Mouse (Mus musculus): ENCODE data around the gene Sspn. TPM values are rescaled to one million over a fixed set of nuclear protein-coding genes. Genes with fewer than 3 reads are reported as not detected.

The Sspn gene
- polyA plus RNA-seq, 1 experiment, result 0.34 TPM

DNA sequence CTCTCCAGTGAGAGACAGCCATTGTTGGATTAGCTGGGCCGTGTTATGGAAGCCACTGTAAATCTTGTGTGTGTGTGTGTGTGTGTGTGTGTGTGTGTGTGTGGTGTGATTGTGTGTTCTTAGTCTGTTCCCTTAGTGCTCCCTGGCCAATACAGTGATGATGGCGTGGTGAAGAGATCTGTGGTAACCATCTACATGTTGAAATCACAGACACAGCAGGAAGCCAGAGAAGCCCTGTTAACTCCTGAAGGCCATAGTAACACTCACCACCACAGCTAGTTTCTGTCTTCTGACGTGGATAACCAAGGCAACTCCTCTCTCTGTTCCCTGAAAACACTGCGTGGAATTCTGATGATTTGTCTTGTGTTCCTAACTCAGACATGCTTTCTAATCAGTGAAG is 40.7 kb downstream of the Sspn start:
- H3K9me3 ChIP-seq (replicated peaks; ENCODE audit: control insufficient read depth, insufficient read depth, low read length, poor library complexity, severe bottlenecking), result 0 out of 2 replicates have a peak, but pooled peaks cover 3% of the 10 kb centered on the region
- H3K27me3 ChIP-seq (ENCODE audit: control insufficient read depth, insufficient read depth, low read length, poor library complexity, severe bottlenecking), result no peaks in the 10 kb centered on the region
- H3K4me1 ChIP-seq (ENCODE audit: control insufficient read depth, insufficient read depth, low read length), result no peaks in the 10 kb centered on the region
- H3K27ac ChIP-seq (ENCODE audit: insufficient read depth, low read length), result no peak overlapping the region
- no peak overlapping the region for H3K9ac ChIP-seq (ENCODE audit: low read depth, poor library complexity, severe bottlenecking)
- TF ChIP-seq CTCF (IDR thresholded peaks at IDR 0.05; ENCODE audit: low read depth, low read length) (no peak), EP300 (IDR thresholded peaks at IDR 0.05; ENCODE audit: insufficient read depth, low read depth, low read length) (no peak), POLR2A (IDR thresholded peaks at IDR 0.05; ENCODE audit: insufficient read depth, low read length) (no peak)
- H3K4me3 ChIP-seq (ENCODE audit: low read depth, low read length), result no peak overlapping the region
- no peaks in the 10 kb centered on the region for H3K36me3 ChIP-seq (ENCODE audit: control insufficient read depth, insufficient read depth, low read length, poor library complexity, severe bottlenecking)

DNA sequence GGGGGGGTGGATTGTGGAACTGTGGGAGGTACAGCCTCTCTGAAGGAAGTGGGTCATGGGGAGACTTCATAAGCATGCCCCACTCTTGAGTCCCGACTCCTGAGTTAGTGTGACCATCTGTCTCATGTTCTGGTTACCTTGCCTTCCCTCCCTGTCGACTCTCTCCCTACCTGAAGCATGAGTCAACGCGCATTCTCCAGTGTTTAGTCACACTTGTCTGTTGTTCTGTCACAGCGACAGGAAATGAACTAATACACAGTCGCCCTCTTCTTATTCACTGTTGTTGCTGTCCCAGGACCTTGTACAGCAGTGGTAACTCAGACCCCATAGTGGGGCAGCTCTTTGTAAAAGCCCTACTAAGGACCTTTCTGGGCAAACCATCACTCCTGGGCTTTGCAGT is 41.4 kb downstream of the Sspn start:
- Histone ChIP-seq H3K27me3 (ENCODE audit: control insufficient read depth, insufficient read depth, low read length, poor library complexity, severe bottlenecking) (no peaks in the 10 kb centered on the region), H3K4me3 (ENCODE audit: low read depth, low read length) (no peak overlapping the region), H3K4me1 (ENCODE audit: control insufficient read depth, insufficient read depth, low read length) (no peaks in the 10 kb centered on the region), H3K9ac (ENCODE audit: low read depth, poor library complexity, severe bottlenecking) (no peak overlapping the region), H3K9me3 (replicated peaks; ENCODE audit: control insufficient read depth, insufficient read depth, low read length, poor library complexity, severe bottlenecking) (0 out of 2 replicates have a peak, but pooled peaks cover 3% of the 10 kb centered on the region), H3K27ac (ENCODE audit: insufficient read depth, low read length) (no peak overlapping the region), H3K36me3 (ENCODE audit: control insufficient read depth, insufficient read depth, low read length, poor library complexity, severe bottlenecking) (no peaks in the 10 kb centered on the region)
- TF ChIP-seq EP300 (IDR thresholded peaks at IDR 0.05; ENCODE audit: insufficient read depth, low read depth, low read length) (no peak), CTCF (IDR thresholded peaks at IDR 0.05; ENCODE audit: low read depth, low read length) (no peak), POLR2A (IDR thresholded peaks at IDR 0.05; ENCODE audit: insufficient read depth, low read length) (no peak)

- Histone ChIP-seq H3K27ac (ENCODE audit: insufficient read depth, low read length) (no peak overlapping the region), H3K27me3 (ENCODE audit: control insufficient read depth, insufficient read depth, low read length, poor library complexity, severe bottlenecking) (no peaks in the 10 kb centered on the region), H3K9ac (ENCODE audit: low read depth, poor library complexity, severe bottlenecking) (no peak overlapping the region), H3K4me1 (ENCODE audit: control insufficient read depth, insufficient read depth, low read length) (no peaks in the 10 kb centered on the region), H3K4me3 (ENCODE audit: low read depth, low read length) (no peak overlapping the region), H3K9me3 (replicated peaks; ENCODE audit: control insufficient read depth, insufficient read depth, low read length, poor library complexity, severe bottlenecking) (0 out of 2 replicates have a peak, but pooled peaks cover 3% of the 10 kb centered on the region), H3K36me3 (ENCODE audit: control insufficient read depth, insufficient read depth, low read length, poor library complexity, severe bottlenecking) (no peaks in the 10 kb centered on the region)
- TF ChIP-seq POLR2A (IDR thresholded peaks at IDR 0.05; ENCODE audit: insufficient read depth, low read length) (no peak), CTCF (IDR thresholded peaks at IDR 0.05; ENCODE audit: low read depth, low read length) (no peak), EP300 (IDR thresholded peaks at IDR 0.05; ENCODE audit: insufficient read depth, low read depth, low read length) (no peak)
These were observed 41.9 kb downstream of the Sspn start for GRCm38 (mm10) chr6:145973356-145973755.

- Histone ChIP-seq H3K9ac (ENCODE audit: low read depth, poor library complexity, severe bottlenecking) (no peak overlapping the region), H3K36me3 (ENCODE audit: control insufficient read depth, insufficient read depth, low read length, poor library complexity, severe bottlenecking) (no peaks in the 10 kb centered on the region), H3K9me3 (replicated peaks; ENCODE audit: control insufficient read depth, insufficient read depth, low read length, poor library complexity, severe bottlenecking) (no peaks in the 10 kb centered on the region), H3K4me1 (ENCODE audit: control insufficient read depth, insufficient read depth, low read length) (no peaks in the 10 kb centered on the region), H3K27ac (ENCODE audit: insufficient read depth, low read length) (no peak overlapping the region), H3K27me3 (ENCODE audit: control insufficient read depth, insufficient read depth, low read length, poor library complexity, severe bottlenecking) (no peaks in the 10 kb centered on the region), H3K4me3 (ENCODE audit: low read depth, low read length) (no peak overlapping the region)
- TF ChIP-seq CTCF (IDR thresholded peaks at IDR 0.05; ENCODE audit: low read depth, low read length), result no peak
- TF ChIP-seq EP300 (IDR thresholded peaks at IDR 0.05; ENCODE audit: insufficient read depth, low read depth, low read length), result no peak
- no peak for TF ChIP-seq POLR2A (IDR thresholded peaks at IDR 0.05; ENCODE audit: insufficient read depth, low read length)
These were observed 43.3 kb downstream of the Sspn start for GRCm38 (mm10) chr6:145974766-145975165.

GRCm38 (mm10) chr6:145977344-145977743 is 45.9 kb downstream of the Sspn start:
- H3K4me3 ChIP-seq (ENCODE audit: low read depth, low read length), result no peak overlapping the region
- H3K4me1 ChIP-seq (ENCODE audit: control insufficient read depth, insufficient read depth, low read length), result no peaks in the 10 kb centered on the region
- H3K9me3 ChIP-seq (replicated peaks; ENCODE audit: control insufficient read depth, insufficient read depth, low read length, poor library complexity, severe bottlenecking), result no peaks in the 10 kb centered on the region
- 0 out of 2 replicates have a peak, but pooled peaks cover 1% of the 10 kb centered on the region for H3K27me3 ChIP-seq (ENCODE audit: control insufficient read depth, insufficient read depth, low read length, poor library complexity, severe bottlenecking)
- no peaks in the 10 kb centered on the region for H3K36me3 ChIP-seq (ENCODE audit: control insufficient read depth, insufficient read depth, low read length, poor library complexity, severe bottlenecking)
- no peak overlapping the region for H3K9ac ChIP-seq (ENCODE audit: low read depth, poor library complexity, severe bottlenecking)
- no peak for TF ChIP-seq EP300 (IDR thresholded peaks at IDR 0.05; ENCODE audit: insufficient read depth, low read depth, low read length)
- no peak for TF ChIP-seq POLR2A (IDR thresholded peaks at IDR 0.05; ENCODE audit: insufficient read depth, low read length)
- TF ChIP-seq CTCF (IDR thresholded peaks at IDR 0.05; ENCODE audit: low read depth, low read length), result no peak
- H3K27ac ChIP-seq (ENCODE audit: insufficient read depth, low read length), result no peak overlapping the region

DNA sequence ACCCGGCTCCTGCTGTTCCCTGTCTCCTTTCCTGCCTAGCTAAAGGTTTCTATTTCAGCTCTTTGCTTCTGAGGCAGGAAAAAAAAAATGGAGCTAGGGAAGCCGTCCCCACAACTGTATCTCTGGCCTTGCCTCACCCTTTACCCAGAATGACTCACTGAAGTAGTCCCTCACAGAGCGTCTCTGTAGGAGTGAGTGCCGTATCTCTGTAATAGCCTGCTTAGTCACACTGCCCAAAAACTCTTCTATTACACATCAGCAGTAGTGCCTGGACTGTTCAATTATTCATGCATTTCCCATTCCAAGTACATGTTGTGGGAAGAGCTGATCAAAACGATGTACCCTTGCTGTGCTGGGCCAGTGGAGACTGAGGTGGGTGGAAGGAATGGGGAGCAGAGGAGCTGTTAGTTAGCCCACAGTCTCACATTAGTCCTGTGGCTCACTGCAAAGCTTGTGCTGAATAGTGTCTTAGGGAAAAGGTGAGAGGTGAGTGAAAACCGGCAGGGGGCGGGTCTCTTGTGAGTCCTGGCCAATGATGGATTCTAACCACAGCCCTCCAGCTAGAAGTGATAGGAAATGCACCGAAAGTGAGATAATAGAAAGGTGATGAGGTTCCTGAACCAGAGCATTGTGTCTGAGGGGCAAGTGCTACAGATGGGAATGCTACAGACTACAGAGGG is 46.5 kb downstream of the Sspn start:
- H3K9ac ChIP-seq (ENCODE audit: low read depth, poor library complexity, severe bottlenecking), result no peak overlapping the region
- no peak overlapping the region for H3K27ac ChIP-seq (ENCODE audit: insufficient read depth, low read length)
- no peak overlapping the region for H3K4me3 ChIP-seq (ENCODE audit: low read depth, low read length)
- H3K4me1 ChIP-seq (ENCODE audit: control insufficient read depth, insufficient read depth, low read length), result no peaks in the 10 kb centered on the region
- no peaks in the 10 kb centered on the region for H3K9me3 ChIP-seq (replicated peaks; ENCODE audit: control insufficient read depth, insufficient read depth, low read length, poor library complexity, severe bottlenecking)
- H3K36me3 ChIP-seq (ENCODE audit: control insufficient read depth, insufficient read depth, low read length, poor library complexity, severe bottlenecking), result no peaks in the 10 kb centered on the region
- TF ChIP-seq CTCF (IDR thresholded peaks at IDR 0.05; ENCODE audit: low read depth, low read length) (no peak), POLR2A (IDR thresholded peaks at IDR 0.05; ENCODE audit: insufficient read depth, low read length) (no peak), EP300 (IDR thresholded peaks at IDR 0.05; ENCODE audit: insufficient read depth, low read depth, low read length) (no peak)
- 0 out of 2 replicates have a peak, but pooled peaks cover 1% of the 10 kb centered on the region for H3K27me3 ChIP-seq (ENCODE audit: control insufficient read depth, insufficient read depth, low read length, poor library complexity, severe bottlenecking)

All from ES-Bruce4 (cell line).